Mouse (Mus musculus) midbrain, embryonic 11.5 days (tissue): ENCODE data around the gene Ermap. TPM values are rescaled to one million over a fixed set of nuclear protein-coding genes. Genes with fewer than 3 reads are reported as not detected.

Source experiments
- ATAC-seq: fragments of 200-750 bp; cut with Nextera tagmentation; 2 replicates; pipeline ENCODE4 v1.8.0; 2017; ENCODE audit warnings: moderate TSS enrichment, moderate library complexity; ENCODE audit not compliant: low FRiP score
- DNase-seq: peaks from one replicate; pipeline ENCODE4 v3.0.0; 2015; ENCODE audit warnings: low spot score; ENCODE audit errors: missing footprints
- H3K27ac ChIP-seq: fragments of 300-500 bp; sonication (generic); 2 replicates; pipeline ENCODE4 v1.5.1; 2014; ENCODE audit warnings: low read depth, low read length
- H3K27me3 ChIP-seq: fragments of 300-500 bp; sonication (generic); 2 replicates; pipeline ENCODE4 v1.6.1; 2014; ENCODE audit warnings: mild to moderate bottlenecking, low read length, moderate library complexity, mixed read lengths; ENCODE audit not compliant: control insufficient read depth, insufficient read depth
- H3K36me3 ChIP-seq: fragments of 300-500 bp; sonication (generic); 2 replicates; pipeline ENCODE4 v1.6.1; 2014; ENCODE audit warnings: mild to moderate bottlenecking, low read length, moderate library complexity, mixed read lengths; ENCODE audit not compliant: control insufficient read depth, insufficient read depth
- H3K4me1 ChIP-seq: fragments of 300-500 bp; sonication (generic); 2 replicates; pipeline ENCODE4 v1.6.1; 2014; ENCODE audit warnings: low read length; ENCODE audit not compliant: control insufficient read depth, insufficient read depth
- H3K4me2 ChIP-seq: fragments of 300-500 bp; sonication (generic); 2 replicates; pipeline ENCODE4 v1.6.1; 2014; ENCODE audit warnings: mild to moderate bottlenecking, moderate library complexity
- H3K4me3 ChIP-seq: fragments of 300-500 bp; sonication (generic); 2 replicates; pipeline ENCODE4 v1.5.1; 2014; ENCODE audit warnings: low read depth, low read length
- H3K9ac ChIP-seq: fragments of 300-500 bp; sonication (generic); 2 replicates; pipeline ENCODE4 v1.6.1; 2014; ENCODE audit warnings: low read length
- H3K9me3 ChIP-seq: fragments of 300-500 bp; sonication (generic); 2 replicates; pipeline ENCODE4 v1.6.1; 2016; ENCODE audit warnings: low read length; ENCODE audit not compliant: control insufficient read depth
- WGBS: fragments of 180-500 bp; shearing (Covaris S2); extraction: QIAGEN DNeasy Blood & Tissue Kit; methylation state at CpG from one replicate; pipeline ENCODE4 v1.1.7; 2014; 5-methylcytosine and 5-hydroxymethylcytosine counted together
- polyA plus RNA-seq: library from polyadenylated mRNA; unstranded; fragments of >200 nt; fragmentation: Nextera tagmentation; extraction: Ambion mirVana; gene quantifications from 2 replicates; pipeline ENCODE4 v1.2.1, GENCODE M21; 2014

Ermap gene
- 7.7 and 9.3 TPM in 2 replicates for polyA plus RNA-seq

- no peak for DNase-seq
- Histone ChIP-seq H3K4me1 (no peaks in the 10 kb centered on the region), H3K4me2 (peak within 1 kb of the TSS; percentile 4; the same call in 1 of the 2 replicates), H3K36me3 (no peaks in the 10 kb centered on the region), H3K9ac (no peak within 1 kb of the TSS), H3K27me3 (no peaks in the 10 kb centered on the region), H3K4me3 (no peak within 1 kb of the TSS), H3K27ac (0 out of 2 replicates have a peak within 1 kb of the TSS, but pooled peaks have one; percentile 30), H3K9me3 (no peaks in the 10 kb centered on the region)
- ATAC-seq = no peak
- 77% methylated on average over 6 of the region's 6 CpGs for WGBS
Measured at GRCm38 (mm10) chr4:119189864-119190263, at the start of gene Ermap. Gene Ermap (minus strand): TSS chr4:119190011.

GRCm38 (mm10) chr4:119239181-119239682 is 49.4 kb upstream of the Ermap start:
- Histone ChIP-seq H3K36me3 (0 out of 2 replicates have a peak, but pooled peaks cover 2% of the 10 kb centered on the region), H3K27ac (no peak overlapping the region; the same call in 1 of the 2 replicates), H3K9me3 (no peaks in the 10 kb centered on the region), H3K27me3 (no peaks in the 10 kb centered on the region), H3K9ac (peak overlapping the region; percentile 39; the same call in 1 of the 2 replicates), H3K4me3 (no peak overlapping the region), H3K4me1 (0 out of 2 replicates have a peak, but pooled peaks cover 2% of the 10 kb centered on the region), H3K4me2 (0 out of 2 replicates have a peak overlapping the region, but pooled peaks have one; percentile 2)
- WGBS = 47% methylated on average over 12 of the region's 12 CpGs
- ATAC-seq (peak; percentile 81), DNase-seq (peak; percentile 95)

GRCm38 (mm10) chr4:119238661-119239060 is 48.9 kb upstream of the Ermap start:
- H3K27me3 ChIP-seq = no peaks in the 10 kb centered on the region
- no peak overlapping the region for H3K27ac ChIP-seq
- no peak for ATAC-seq
- 72% methylated on average over 3 of the region's 3 CpGs for WGBS
- no peak for DNase-seq
- H3K4me2 ChIP-seq = no peak overlapping the region
- H3K4me1 ChIP-seq = peaks cover 5% of the 10 kb centered on the region
- H3K4me3 ChIP-seq = no peak overlapping the region
- no peaks in the 10 kb centered on the region for H3K36me3 ChIP-seq
- no peak overlapping the region for H3K9ac ChIP-seq
- H3K9me3 ChIP-seq = no peaks in the 10 kb centered on the region

GRCm38 (mm10) chr4:119234348-119234747 is 44.5 kb upstream of the Ermap start:
- no peak for ATAC-seq
- peaks cover 15% of the 10 kb centered on the region for H3K4me1 ChIP-seq
- no peak overlapping the region for H3K9ac ChIP-seq
- no peak for DNase-seq
- no peaks in the 10 kb centered on the region for H3K9me3 ChIP-seq
- no peak overlapping the region for H3K27ac ChIP-seq
- H3K27me3 ChIP-seq = no peaks in the 10 kb centered on the region
- H3K4me3 ChIP-seq = peak overlapping the region; percentile 7; the same call in 1 of the 2 replicates
- WGBS = 82% methylated on average over 3 of the region's 3 CpGs
- H3K36me3 ChIP-seq = no peaks in the 10 kb centered on the region
- H3K4me2 ChIP-seq = peak overlapping the region; percentile 92

GRCm38 (mm10) chr4:119233256-119233901 is 43.6 kb upstream of the Ermap start:
- H3K27me3 ChIP-seq = no peaks in the 10 kb centered on the region
- H3K4me1 ChIP-seq = peaks cover 15% of the 10 kb centered on the region
- peak overlapping the region; percentile 71 for H3K9ac ChIP-seq
- peak overlapping the region; percentile 85 for H3K4me3 ChIP-seq
- H3K9me3 ChIP-seq = no peaks in the 10 kb centered on the region
- under 1% methylated on average over 34 of the region's 36 CpGs for WGBS
- H3K4me2 ChIP-seq = peak overlapping the region; percentile 92
- no peak overlapping the region; the same call in 1 of the 2 replicates for H3K27ac ChIP-seq
- H3K36me3 ChIP-seq = no peaks in the 10 kb centered on the region
- DNase-seq = peak; percentile 96
- peak; percentile 22 for ATAC-seq

- no peaks in the 10 kb centered on the region for H3K27me3 ChIP-seq
- peak within 1 kb of the TSS; percentile 83 for H3K9ac ChIP-seq
- no peak within 1 kb of the TSS; the same call in 1 of the 2 replicates for H3K27ac ChIP-seq
- peak; percentile 96 for ATAC-seq
- no peaks in the 10 kb centered on the region for H3K9me3 ChIP-seq
- peaks cover 15% of the 10 kb centered on the region for H3K4me1 ChIP-seq
- peak; percentile 100 for DNase-seq
- H3K36me3 ChIP-seq = peaks cover 4% of the 10 kb centered on the region; the same call in 1 of the 2 replicates
- H3K4me3 ChIP-seq = peak within 1 kb of the TSS; percentile 85
- peak within 1 kb of the TSS; percentile 92 for H3K4me2 ChIP-seq
- under 1% methylated on average over 71 of the region's 71 CpGs for WGBS
Measured at GRCm38 (mm10) chr4:119232410-119233255, 42.8 kb upstream of the Ermap start, which contains the start of the genes AU022252 and P3h1. Gene AU022252 (minus strand): TSS chr4:119232712. Gene P3h1 (plus strand): TSS chr4:119232915.

GRCm38 (mm10) chr4:119226751-119227150 is 36.9 kb upstream of the Ermap start:
- H3K9ac ChIP-seq = no peak overlapping the region
- ATAC-seq (no peak), DNase-seq (no peak)
- peaks cover 5% of the 10 kb centered on the region for H3K4me1 ChIP-seq
- H3K4me3 ChIP-seq = no peak overlapping the region
- H3K4me2 ChIP-seq = no peak overlapping the region
- H3K27ac ChIP-seq = no peak overlapping the region
- 95% methylated on average over 11 of the region's 11 CpGs for WGBS
- no peaks in the 10 kb centered on the region for H3K9me3 ChIP-seq
- H3K27me3 ChIP-seq = no peaks in the 10 kb centered on the region
- H3K36me3 ChIP-seq = peaks cover 9% of the 10 kb centered on the region; the same call in 1 of the 2 replicates

GRCm38 (mm10) chr4:119225719-119226118 is 35.9 kb upstream of the Ermap start:
- H3K4me2 ChIP-seq = no peak overlapping the region
- WGBS = 91% methylated on average over 9 of the region's 9 CpGs
- no peaks in the 10 kb centered on the region for H3K9me3 ChIP-seq
- peaks cover 9% of the 10 kb centered on the region; the same call in 1 of the 2 replicates for H3K36me3 ChIP-seq
- no peak for ATAC-seq
- H3K4me3 ChIP-seq = no peak overlapping the region
- H3K4me1 ChIP-seq = no peaks in the 10 kb centered on the region
- no peaks in the 10 kb centered on the region for H3K27me3 ChIP-seq
- no peak overlapping the region for H3K9ac ChIP-seq
- H3K27ac ChIP-seq = no peak overlapping the region
- DNase-seq = no peak
